In the genomic region with DNA sequence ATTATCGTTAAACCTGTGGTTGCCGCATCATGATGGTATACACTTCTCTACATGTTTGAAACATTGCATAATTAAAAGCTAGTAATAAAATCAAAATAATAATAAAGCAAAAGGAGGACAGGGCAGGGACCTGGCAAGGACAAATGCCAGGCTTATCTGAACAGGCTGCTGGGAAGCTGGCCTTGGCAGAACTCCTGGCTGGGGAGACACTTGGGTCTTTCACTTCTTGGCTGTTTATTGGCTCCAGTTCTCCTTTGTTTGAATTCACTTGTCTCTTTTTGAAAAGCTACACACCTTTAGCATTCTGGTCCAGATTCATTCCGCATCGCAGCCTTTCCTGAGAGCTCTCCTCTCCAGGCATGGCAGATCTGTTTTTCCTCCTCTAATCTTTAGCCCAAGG, we compare ENCODE assay signal across 22 mouse cellular contexts.
A peak's percentile ranks its signal among the peaks of the same experiment; 100 is the strongest.
DNase-seq lines count a peak whose midpoint lies in the region; ATAC-seq lines count a peak whose summit lies in the region.
"Had no signal": no experiment of that assay in that cellular context is flagged by ENCODE, and none has a peak within 500 bp of the region (broad histone marks: within the 10 kb centered on the region; RNA-seq: fewer than 3 reads in every experiment).

No protein-coding gene starts in this region.

- no peak overlapping the region for H3K4me3 ChIP-seq in heart, embryonic 11.5 days (ENCODE audit: low read depth, low read length)
- H3K4me3 ChIP-seq: embryonic facial prominence, embryonic 13.5 days; forebrain, embryonic 15.5 days; heart, embryonic 15.5 days; lung, embryonic 15.5 days had no signal

- H3K9me3 ChIP-seq in heart, embryonic 11.5 days (replicated peaks; ENCODE audit: control insufficient read depth, low read length): no peaks in the 10 kb centered on the region
- H3K9me3 ChIP-seq: embryonic facial prominence, embryonic 13.5 days; forebrain, embryonic 15.5 days; heart, embryonic 15.5 days; lung, embryonic 15.5 days had no signal

- H3K4me1 ChIP-seq in heart, embryonic 11.5 days (ENCODE audit: control insufficient read depth, insufficient read depth, low read length): no peaks in the 10 kb centered on the region; the same call in 1 of the 2 replicates

- peak; percentile 92 for DNase-seq in heart, adult 11 months
- DNase-seq in ovary, postnatal 36 days (ENCODE audit: low spot score): peak; percentile 36
- DNase-seq in ovary, postnatal 10 days (ENCODE audit: low spot score): no peak
- peak; percentile 57 to 65 for DNase-seq in heart, postnatal 10 days
- no peak for DNase-seq in urinary bladder, adult 2 months (ENCODE audit: low spot score)
- no peak for DNase-seq in urinary bladder, postnatal 10 days (ENCODE audit: low spot score)
- DNase-seq: B cell, adult 2 months; cerebellum, adult 9-10 months; gastrocnemius, postnatal 25 days; kidney, postnatal 4 days; lung, postnatal 4 days; right cerebral cortex, postnatal 14 days; spleen, adult 18-20 months; thymus, adult 2 months had no signal

- no peak overlapping the region for H3K9ac ChIP-seq in heart, embryonic 11.5 days (ENCODE audit: low read depth, low read length)
- H3K9ac ChIP-seq: embryonic facial prominence, embryonic 13.5 days; forebrain, embryonic 15.5 days; heart, embryonic 15.5 days; liver, embryonic 14.5 days; lung, embryonic 15.5 days had no signal

- H3K27ac ChIP-seq in heart, embryonic 11.5 days (ENCODE audit: low read depth, low read length): no peak overlapping the region
- H3K27ac ChIP-seq: embryonic facial prominence, embryonic 13.5 days; forebrain, embryonic 15.5 days; heart, embryonic 15.5 days; liver, embryonic 14.5 days; lung, embryonic 15.5 days had no signal

- H3K36me3 ChIP-seq in heart, embryonic 11.5 days (ENCODE audit: control insufficient read depth, insufficient read depth, low read length): no peaks in the 10 kb centered on the region
- H3K36me3 ChIP-seq: embryonic facial prominence, embryonic 13.5 days; forebrain, embryonic 15.5 days; heart, embryonic 15.5 days; lung, embryonic 15.5 days had no signal

- no peak overlapping the region for H3K4me2 ChIP-seq in heart, embryonic 11.5 days
- H3K4me2 ChIP-seq: embryonic facial prominence, embryonic 13.5 days; forebrain, embryonic 15.5 days; heart, embryonic 15.5 days; lung, embryonic 15.5 days had no signal

- 93% methylated on average over 4 of the region's 4 CpGs for WGBS in heart, embryonic 11.5 days (ENCODE audit: insufficient replicate concordance)

- no peaks in the 10 kb centered on the region for H3K27me3 ChIP-seq in heart, embryonic 11.5 days (ENCODE audit: control insufficient read depth, insufficient read depth, low read length)
- H3K27me3 ChIP-seq: embryonic facial prominence, embryonic 13.5 days; forebrain, embryonic 15.5 days; heart, embryonic 15.5 days; lung, embryonic 15.5 days had no signal

- ATAC-seq in heart, embryonic 11.5 days (replicated peaks; ENCODE audit: insufficient number of reproducible peaks, low FRiP score, low TSS enrichment): no peak
- ATAC-seq: forebrain, embryonic 15.5 days; hindbrain, embryonic 16.5 days; intestine, embryonic 16.5 days had no signal

- intact Hi-C loops in heart, postnatal 10 days (cut with DNase I): loop anchor here (1.0 kb wide), 1 partner anchor 92 kb away; a partner anchor contains a TSS

Comparison
In these comparisons a context has a peak if more than half of its experiments do, and no peak if none do; other contexts are left out.
1. DNase-seq: peak in heart, adult 11 months (single experiment), ovary, postnatal 36 days (single experiment) and heart, postnatal 10 days (2 of 2); none in ovary, postnatal 10 days (single experiment), urinary bladder, adult 2 months (single experiment) and urinary bladder, postnatal 10 days (single experiment).